Mouse (Mus musculus): ENCODE results near the gene Glis1.

- TF ChIP-seq CTCF (IDR thresholded peaks at IDR 0.05; ENCODE audit: borderline replicate concordance, insufficient read depth, low read depth, low read length) (no peak), POLR2A (IDR thresholded peaks at IDR 0.05; ENCODE audit: borderline replicate concordance, insufficient read depth, low read length) (no peak)
These were observed 104.6 kb downstream of the Glis1 start for GRCm38 (mm10) chr4:107539021-107539420.
